Mouse (Mus musculus): ENCODE results near the gene Bace2.

The Bace2 gene

DNA sequence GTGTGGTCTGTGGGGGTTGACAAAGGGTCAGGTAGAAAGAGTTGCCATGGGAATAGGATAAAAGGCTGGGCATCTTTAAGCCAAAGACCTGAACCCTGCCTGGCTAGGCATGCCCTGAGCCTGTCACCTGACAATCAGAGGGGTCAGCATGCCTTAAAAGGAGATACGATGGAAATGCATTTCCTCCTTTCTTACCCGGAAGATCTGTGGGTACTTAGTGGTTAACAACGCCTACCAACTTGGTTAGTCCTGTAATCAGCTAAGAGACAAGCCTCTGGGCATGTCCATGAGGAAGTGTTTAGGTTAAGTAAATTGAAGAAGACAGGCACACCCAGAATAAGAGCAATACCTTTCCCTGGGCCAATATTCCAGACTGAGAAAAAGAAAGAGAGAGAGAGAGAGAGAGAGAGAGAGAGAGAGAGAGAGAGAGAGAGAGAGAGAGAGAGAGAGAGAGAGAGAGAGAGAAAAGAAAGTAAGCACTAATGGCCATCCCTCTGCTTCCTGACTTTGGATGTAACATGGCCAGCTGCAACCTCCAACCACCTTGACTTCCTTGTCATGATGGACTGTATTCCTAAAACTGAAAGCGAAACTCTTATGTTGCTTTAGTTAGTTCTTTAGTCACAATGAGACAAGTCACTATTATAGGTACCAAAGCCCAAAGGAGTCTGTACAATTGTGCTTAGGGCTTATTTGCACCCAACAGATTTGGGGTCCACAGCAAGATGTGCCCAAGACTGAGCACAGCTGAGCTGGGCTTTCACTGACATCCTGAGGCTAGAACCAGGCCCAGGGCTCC is 111.7 kb downstream of the Bace2 start:
- no peak for DNase-seq (ENCODE audit: low spot score)

DNA sequence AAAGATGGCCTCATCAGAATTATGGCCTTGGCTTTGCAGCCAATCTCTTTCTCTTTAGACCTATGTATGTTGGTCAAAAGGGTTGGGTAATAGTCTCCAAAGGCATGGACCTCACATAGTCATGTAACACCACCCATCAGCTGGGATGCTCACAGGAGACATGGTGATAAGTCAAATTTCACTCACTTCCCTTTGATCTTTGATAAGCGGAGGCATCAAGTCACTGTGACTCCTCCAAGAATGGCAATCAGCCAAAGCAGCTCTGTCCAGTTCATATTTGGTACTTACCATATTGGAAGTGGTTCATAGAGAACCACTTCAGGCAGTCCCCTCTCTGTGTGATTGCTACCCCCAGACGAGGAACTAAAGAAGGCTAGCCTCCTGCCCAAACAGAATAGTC is 118.1 kb downstream of the Bace2 start:
- no peak for DNase-seq (ENCODE audit: low spot score)

DNA sequence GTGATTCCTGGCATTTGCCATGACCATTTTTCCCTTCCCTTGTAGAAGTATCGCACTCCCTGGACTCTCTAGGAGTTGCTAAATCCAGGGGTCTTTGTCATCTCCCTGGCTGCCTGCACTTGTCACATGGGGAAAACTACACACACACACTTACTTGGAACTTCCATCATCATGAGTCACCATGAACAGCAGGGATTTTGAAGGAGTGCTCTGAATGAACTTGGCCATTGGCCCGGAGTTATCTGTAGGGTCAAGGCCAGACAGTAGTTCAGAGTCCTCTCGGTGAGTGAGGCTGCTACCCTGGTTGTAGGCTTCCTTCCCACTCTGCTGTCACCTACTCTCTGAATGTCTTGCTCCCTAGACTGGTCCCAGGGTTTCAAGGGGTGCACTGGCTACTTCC is 119.0 kb downstream of the Bace2 start:
- no peak for DNase-seq (ENCODE audit: low spot score)

DNA sequence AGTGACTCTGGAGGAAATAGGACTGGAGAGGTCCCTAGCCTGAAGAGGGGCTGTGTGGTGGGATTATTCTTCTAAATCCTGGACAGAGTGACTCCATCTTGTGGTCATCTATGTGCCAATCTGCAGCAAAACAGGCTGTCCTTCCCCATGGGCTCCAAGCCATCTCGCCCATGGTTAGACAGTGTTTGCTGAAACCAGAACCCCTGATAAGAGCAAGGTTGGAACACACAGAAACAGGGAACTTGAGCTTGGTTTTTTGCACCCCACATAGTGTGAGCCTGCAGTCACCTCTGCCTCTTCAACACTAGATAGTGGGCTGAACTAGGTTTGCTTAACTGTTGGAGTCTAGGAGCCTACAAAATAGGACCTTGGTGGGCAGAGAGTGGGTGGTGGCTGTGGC is 120.0 kb downstream of the Bace2 start:
- no peak for DNase-seq (ENCODE audit: low spot score)

DNA sequence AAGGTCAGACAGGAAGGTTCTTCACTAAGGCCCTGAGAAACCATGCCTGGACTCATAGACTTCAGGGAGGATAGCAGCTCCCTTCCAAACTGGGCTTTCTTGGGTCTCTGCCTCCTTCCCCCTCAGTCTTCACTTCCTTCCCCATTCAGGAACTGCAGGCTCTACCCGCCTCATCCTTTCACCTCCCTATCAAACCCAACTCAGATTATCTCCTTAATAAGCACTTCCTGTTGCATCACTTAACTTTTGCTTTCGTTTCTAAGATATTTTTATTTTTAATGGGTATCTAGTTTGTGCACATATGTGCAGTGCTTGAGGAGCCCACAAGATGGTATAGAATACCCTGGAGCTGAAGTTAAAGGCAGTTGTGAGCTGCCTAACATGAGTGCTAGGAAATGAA is 122.1 kb downstream of the Bace2 start:
- DNase-seq (ENCODE audit: low spot score) = no peak

DNA sequence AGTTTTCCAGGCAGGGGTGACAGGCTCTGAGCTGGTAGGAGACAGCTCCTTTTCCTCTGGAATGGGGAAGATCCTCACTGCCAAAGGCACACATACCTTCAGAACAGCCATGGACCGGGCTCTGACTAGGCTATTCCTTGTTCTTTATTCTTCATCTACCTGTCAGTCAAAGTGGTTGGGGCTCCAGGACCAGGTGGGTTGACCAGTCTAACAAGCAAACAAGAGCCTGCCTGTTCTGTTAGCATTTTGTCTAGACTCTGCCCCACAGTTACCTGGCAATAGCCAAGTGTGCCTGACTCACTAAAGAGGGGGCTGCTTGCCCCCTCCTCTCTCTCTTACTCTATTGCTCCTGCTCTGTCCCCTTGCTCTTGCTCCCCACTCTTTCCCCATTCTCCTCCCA is 135.8 kb downstream of the Bace2 start:
- DNase-seq (ENCODE audit: low spot score) = no peak

Measured in spleen, adult 12 weeks (tissue).